Mouse (Mus musculus) liver, adult 2 months (tissue): ENCODE measurements around the gene Gadd45b.

Experiments used
- CTCF ChIP-seq: fragments of 200-500 bp; IDR thresholded peaks from 2 replicates; pipeline ENCODE4 v1.5.1; 2011; ENCODE audit warnings: low read depth, low read length, control low read depth
- POLR2A ChIP-seq: fragments of 200-500 bp; IDR thresholded peaks from 2 replicates; pipeline ENCODE4 v1.6.1; 2011; ENCODE audit warnings: low read length, control low read depth; ENCODE audit not compliant: insufficient read depth; ENCODE audit errors: extremely low read depth

DNA sequence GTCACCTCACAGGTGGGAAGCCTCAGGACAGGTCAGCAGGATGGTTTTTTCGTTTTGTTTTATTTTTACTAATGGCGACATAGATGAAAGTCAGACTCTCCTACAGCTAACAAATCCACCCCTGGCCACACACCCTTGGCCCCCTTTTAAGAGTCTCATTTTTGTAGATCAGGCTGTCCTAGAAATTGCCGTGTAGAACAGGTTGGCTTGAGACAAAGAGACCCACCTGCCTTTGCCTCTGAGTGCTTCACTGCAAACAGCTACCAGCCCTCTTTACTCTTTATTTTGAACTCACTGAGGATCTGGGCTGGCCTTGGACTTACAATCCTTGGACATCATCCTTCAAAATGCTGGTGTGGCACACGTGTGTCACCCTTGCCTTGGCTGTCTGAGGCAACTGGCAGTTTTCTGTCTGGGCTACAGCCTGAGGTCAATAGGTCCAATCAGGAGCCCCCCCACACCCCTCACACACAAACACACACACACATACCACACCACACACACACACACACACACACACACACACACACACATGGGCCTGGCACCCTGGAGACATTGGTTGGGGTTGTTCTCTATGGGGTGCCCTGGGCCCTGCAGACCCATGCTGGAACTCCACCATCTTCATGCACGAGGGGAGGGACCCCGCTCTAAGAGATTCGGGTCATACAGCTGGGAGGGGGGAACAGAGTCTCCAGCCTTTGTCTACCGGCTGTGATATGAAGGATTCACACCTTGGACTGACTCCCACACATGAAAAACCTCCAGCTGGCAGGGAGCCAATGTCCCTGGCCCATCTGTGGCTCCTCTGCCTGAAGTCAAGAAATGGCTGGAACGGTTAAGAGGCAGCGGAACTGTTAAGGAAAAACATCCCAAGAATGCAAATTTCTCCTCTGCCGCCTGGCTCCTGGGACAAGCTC is 42.5 kb downstream of the Gadd45b start:
- no peak for TF ChIP-seq POLR2A
- no peak for TF ChIP-seq CTCF
